Mouse (Mus musculus): ENCODE data around the gene Mical2.

DNA sequence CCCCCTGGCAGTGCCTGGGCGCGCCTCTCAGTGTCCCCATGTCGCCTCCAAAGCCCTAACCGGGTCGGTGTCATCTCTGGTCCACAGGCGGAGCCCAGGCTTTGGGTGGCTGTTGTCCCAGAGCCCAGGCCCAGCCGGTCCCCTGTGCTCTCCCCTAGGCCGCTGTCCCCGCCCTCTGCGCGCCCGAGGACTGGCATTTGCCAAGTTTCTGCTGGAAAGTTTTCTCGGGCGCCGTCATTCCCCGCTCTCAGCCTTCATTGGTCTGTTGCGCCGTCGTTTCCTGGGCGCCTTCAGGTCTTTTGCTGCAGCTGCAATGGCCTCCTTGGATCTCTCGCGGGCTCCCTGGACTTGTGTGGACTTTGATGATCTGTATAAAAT, 202.5 kb downstream of the Mical2 start:
- no peak for TF ChIP-seq CTCF (IDR thresholded peaks at IDR 0.05; ENCODE audit: low read depth, low read length)
- no peak for TF ChIP-seq POLR2A (IDR thresholded peaks at IDR 0.05; ENCODE audit: borderline replicate concordance, low read depth, low read length)

All from bone marrow macrophage, adult 2 months (primary cell).